Mouse (Mus musculus): Measurements from ENCODE around the gene 1700025F22Rik.

GRCm38 (mm10) chr19:11107746-11108145 lies 57.4 kb downstream of the 1700025F22Rik start:
- no peak for TF ChIP-seq CTCF (IDR thresholded peaks at IDR 0.05; ENCODE audit: control insufficient read depth, insufficient read depth, low read length)
- no peak for TF ChIP-seq POLR2A (IDR thresholded peaks at IDR 0.05; ENCODE audit: borderline replicate concordance, control insufficient read depth, low read depth, low read length)

Measured in bone marrow, adult 2 months (tissue).